Mouse (Mus musculus) kidney, adult 2 months (tissue): ENCODE data around the gene Agbl4.

Experiments used
- CTCF ChIP-seq: fragments of 200-500 bp; conservative IDR thresholded peaks from 2 replicates; pipeline ENCODE4 v1.5.1; 2011; ENCODE audit warnings: low read depth, mild to moderate bottlenecking, control low read depth, low read length, moderate library complexity, mixed read lengths; ENCODE audit not compliant: insufficient read depth, insufficient read length
- POLR2A ChIP-seq: fragments of 200-500 bp; IDR thresholded peaks from one replicate; pipeline ENCODE4 v1.6.1; 2011; ENCODE audit warnings: low read depth, low read length, control low read depth

DNA sequence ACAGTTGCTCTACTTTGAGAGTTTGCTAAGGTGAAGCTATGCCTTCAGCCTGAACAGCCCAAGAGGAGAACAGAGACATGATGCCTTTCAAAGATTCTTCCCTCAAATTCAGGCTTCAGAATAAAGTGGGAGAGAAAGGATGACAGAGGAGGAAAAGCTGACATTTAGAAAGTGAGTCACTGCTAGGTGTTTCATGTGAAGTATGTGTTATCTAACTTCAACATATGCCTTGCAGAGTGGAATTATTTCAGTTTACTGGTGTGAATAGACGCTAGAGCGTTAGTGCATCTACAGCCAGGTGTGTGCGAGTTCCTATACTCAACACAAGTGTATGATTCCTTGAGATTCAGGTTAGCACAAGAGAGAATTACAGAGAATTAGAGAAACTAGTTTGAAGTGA, 244.0 kb downstream of the Agbl4 start:
- TF ChIP-seq POLR2A (no peak), CTCF (no peak)
